Mouse (Mus musculus) midbrain, embryonic 10.5 days (tissue): Measurements from ENCODE around the gene 4930407I10Rik. TPM values are rescaled to one million over a fixed set of nuclear protein-coding genes. Genes with fewer than 3 reads are reported as not detected.

Experiments used
- DNase-seq: peaks from one replicate; pipeline ENCODE4 v3.0.0-alpha.2; 2017; ENCODE audit warnings: low spot score
- H3K27ac ChIP-seq: fragments of 300-500 bp; sonication (generic); replicated peaks from 2 replicates; pipeline ENCODE4 v1.5.1; 2016; ENCODE audit warnings: mild to moderate bottlenecking
- H3K27me3 ChIP-seq: fragments of 300-500 bp; sonication (generic); 2 replicates; pipeline ENCODE4 v1.6.1; 2016; ENCODE audit warnings: low read depth, mild to moderate bottlenecking; ENCODE audit not compliant: poor library complexity, severe bottlenecking
- H3K36me3 ChIP-seq: fragments of 300-500 bp; sonication (generic); 2 replicates; pipeline ENCODE4 v1.6.1; 2016; ENCODE audit warnings: mild to moderate bottlenecking, moderate library complexity
- H3K4me1 ChIP-seq: fragments of 300-500 bp; sonication (generic); 2 replicates; pipeline ENCODE4 v1.6.1; 2016
- H3K4me3 ChIP-seq: fragments of 300-500 bp; sonication (generic); 2 replicates; pipeline ENCODE4 v1.5.1; 2016; ENCODE audit warnings: mild to moderate bottlenecking, moderate library complexity
- H3K9me3 ChIP-seq: fragments of 300-500 bp; sonication (generic); replicated peaks from 2 replicates; pipeline ENCODE4 v1.6.1; 2016; ENCODE audit warnings: mild to moderate bottlenecking
- WGBS: fragments of 180-500 bp; shearing (Covaris S2); methylation state at CpG from one replicate; pipeline ENCODE4 v1.1.7; 2016; 5-methylcytosine and 5-hydroxymethylcytosine counted together
- polyA plus RNA-seq: library from polyadenylated mRNA; unstranded; fragments of >200 nt; fragmentation: Nextera tagmentation; extraction: Ambion mirVana; gene quantifications from 2 replicates; pipeline ENCODE4 v1.2.1, GENCODE M21; 2016

The 4930407I10Rik gene
- polyA plus RNA-seq, 1 experiment from 2014 or later = not detected

GRCm38 (mm10) chr15:82032386-82032785 is 26.6 kb upstream of the 4930407I10Rik start:
- 88% methylated on average over 7 of the region's 7 CpGs for WGBS
- Histone ChIP-seq H3K27me3 (no peaks in the 10 kb centered on the region), H3K9me3 (no peaks in the 10 kb centered on the region), H3K27ac (no peak overlapping the region), H3K36me3 (peaks cover 96% of the 10 kb centered on the region), H3K4me3 (no peak overlapping the region), H3K4me1 (no peaks in the 10 kb centered on the region)
- no peak for DNase-seq

- WGBS = 96% methylated on average over 4 of the region's 4 CpGs
- peaks cover 96% of the 10 kb centered on the region for H3K36me3 ChIP-seq
Measured at GRCm38 (mm10) chr15:82033762-82034161, 25.2 kb upstream of the 4930407I10Rik start, which contains the start of gene Desi1. Gene Desi1, minus strand, starts transcription at chr15:82033862.

GRCm38 (mm10) chr15:82035904-82036689 is 22.9 kb upstream of the 4930407I10Rik start:
- H3K4me3 ChIP-seq = no peak overlapping the region
- no peak overlapping the region for H3K27ac ChIP-seq
- H3K36me3 ChIP-seq = peaks cover 96% of the 10 kb centered on the region
- DNase-seq = no peak
- WGBS = 82% methylated on average over 12 of the region's 12 CpGs
- no peaks in the 10 kb centered on the region for H3K27me3 ChIP-seq
- H3K9me3 ChIP-seq = no peaks in the 10 kb centered on the region
- no peaks in the 10 kb centered on the region for H3K4me1 ChIP-seq

More at GRCm38 (mm10) chr15:82033762-82034161, 25.2 kb upstream of the 4930407I10Rik start, which contains the start of gene Desi1:
- no peaks in the 10 kb centered on the region for H3K9me3 ChIP-seq
- H3K27me3 ChIP-seq = no peaks in the 10 kb centered on the region
- no peak within 1 kb of the TSS for H3K27ac ChIP-seq
- DNase-seq = no peak
- no peaks in the 10 kb centered on the region for H3K4me1 ChIP-seq
- H3K4me3 ChIP-seq = no peak within 1 kb of the TSS

GRCm38 (mm10) chr15:82040650-82041049 is 18.3 kb upstream of the 4930407I10Rik start:
- 96% methylated on average over 1 of the region's 1 CpGs for WGBS
- Histone ChIP-seq H3K36me3 (peaks cover 81% of the 10 kb centered on the region), H3K27ac (no peak overlapping the region), H3K4me1 (peaks cover 4% of the 10 kb centered on the region), H3K9me3 (no peaks in the 10 kb centered on the region), H3K27me3 (no peaks in the 10 kb centered on the region), H3K4me3 (no peak overlapping the region)
- DNase-seq = peak; percentile 35

- 98% methylated on average over 7 of the region's 7 CpGs for WGBS
Measured at GRCm38 (mm10) chr15:82044166-82044784, 14.7 kb upstream of the 4930407I10Rik start.

GRCm38 (mm10) chr15:82046246-82046891 is 12.6 kb upstream of the 4930407I10Rik start:
- Histone ChIP-seq H3K4me1 (peaks cover 15% of the 10 kb centered on the region), H3K27ac (peak overlapping the region; percentile 93), H3K4me3 (peak overlapping the region; percentile 100), H3K36me3 (peaks cover 27% of the 10 kb centered on the region), H3K9me3 (no peaks in the 10 kb centered on the region), H3K27me3 (no peaks in the 10 kb centered on the region)
- 7% methylated on average over 26 of the region's 26 CpGs for WGBS
- peak; percentile 20 for DNase-seq

More at GRCm38 (mm10) chr15:82044166-82044784, 14.7 kb upstream of the 4930407I10Rik start:
- H3K36me3 ChIP-seq = peaks cover 46% of the 10 kb centered on the region
- H3K27me3 ChIP-seq = no peaks in the 10 kb centered on the region
- H3K9me3 ChIP-seq = no peaks in the 10 kb centered on the region
- H3K27ac ChIP-seq = no peak overlapping the region
- DNase-seq = no peak
- peaks cover 15% of the 10 kb centered on the region for H3K4me1 ChIP-seq
- H3K4me3 ChIP-seq = no peak overlapping the region

GRCm38 (mm10) chr15:82047080-82047883 is 11.7 kb upstream of the 4930407I10Rik start, which contains the start of gene Snu13:
Gene Snu13, minus strand, starts transcription at chr15:82047598.
- Histone ChIP-seq H3K27me3 (no peaks in the 10 kb centered on the region), H3K9me3 (no peaks in the 10 kb centered on the region), H3K27ac (peak within 1 kb of the TSS; percentile 93), H3K36me3 (peaks cover 25% of the 10 kb centered on the region), H3K4me3 (peak within 1 kb of the TSS; percentile 100), H3K4me1 (peaks cover 15% of the 10 kb centered on the region)
- peak; percentile 90 for DNase-seq
- WGBS = under 1% methylated on average over 74 of the region's 74 CpGs

- Histone ChIP-seq H3K4me1 (no peaks in the 10 kb centered on the region), H3K27me3 (no peaks in the 10 kb centered on the region), H3K36me3 (no peaks in the 10 kb centered on the region), H3K27ac (no peak overlapping the region), H3K4me3 (no peak overlapping the region), H3K9me3 (no peaks in the 10 kb centered on the region)
- no peak for DNase-seq
- 62% methylated on average over 5 of the region's 5 CpGs for WGBS
Measured at GRCm38 (mm10) chr15:82052544-82052943, 6.4 kb upstream of the 4930407I10Rik start.

- no peak overlapping the region for H3K4me3 ChIP-seq
- H3K9me3 ChIP-seq = no peaks in the 10 kb centered on the region
- peaks cover 52% of the 10 kb centered on the region for H3K27me3 ChIP-seq
- 77% methylated on average over 14 of the region's 14 CpGs for WGBS
- H3K27ac ChIP-seq = no peak overlapping the region
- no peaks in the 10 kb centered on the region for H3K36me3 ChIP-seq
- no peaks in the 10 kb centered on the region for H3K4me1 ChIP-seq
- DNase-seq = no peak
Measured at GRCm38 (mm10) chr15:82063909-82064308, 5.0 kb downstream of the 4930407I10Rik start.

GRCm38 (mm10) chr15:82065511-82065910 is 6.6 kb downstream of the 4930407I10Rik start:
- H3K9me3 ChIP-seq = 0 out of 2 replicates have a peak, but pooled peaks cover 6% of the 10 kb centered on the region
- peak; percentile 67 for DNase-seq
- no peaks in the 10 kb centered on the region for H3K36me3 ChIP-seq
- no peak overlapping the region for H3K4me3 ChIP-seq
- peaks cover 68% of the 10 kb centered on the region for H3K27me3 ChIP-seq
- peaks cover 6% of the 10 kb centered on the region for H3K4me1 ChIP-seq
- H3K27ac ChIP-seq = no peak overlapping the region
- 21% methylated on average over 7 of the region's 7 CpGs for WGBS

- H3K27ac ChIP-seq = no peak within 1 kb of the TSS
- no peaks in the 10 kb centered on the region for H3K36me3 ChIP-seq
- H3K4me3 ChIP-seq = peak within 1 kb of the TSS; percentile 35
- peaks cover 61% of the 10 kb centered on the region for H3K27me3 ChIP-seq
- H3K9me3 ChIP-seq = 0 out of 2 replicates have a peak, but pooled peaks cover 6% of the 10 kb centered on the region
- DNase-seq = peak; percentile 25
- peaks cover 6% of the 10 kb centered on the region for H3K4me1 ChIP-seq
- WGBS = 25% methylated on average over 40 of the region's 40 CpGs
Measured at GRCm38 (mm10) chr15:82069898-82070297, 10.9 kb downstream of the 4930407I10Rik start, which contains the start of gene Mei1. Gene Mei1, plus strand, starts transcription at chr15:82069996.
